Mouse (Mus musculus) embryonic facial prominence, embryonic 14.5 days (tissue): ENCODE measurements around the gene Thegl. TPM values are rescaled to one million over a fixed set of nuclear protein-coding genes. Genes with fewer than 3 reads are reported as not detected.
A peak's percentile ranks its signal among the peaks of the same experiment; 100 is the strongest.

Experiments
- ATAC-seq: fragments of 200-750 bp; cut with Nextera tagmentation; 2 replicates; pipeline ENCODE4 v1.8.0; 2017; ENCODE audit warnings: low read depth, moderate number of reproducible peaks, moderate TSS enrichment
- DNase-seq: peaks from one replicate; pipeline ENCODE4 v3.0.0-alpha.2; 2015; ENCODE audit warnings: low spot score
- H3K27ac ChIP-seq: fragments of 300-500 bp; sonication (generic); replicated peaks from 2 replicates; pipeline ENCODE4 v1.5.1; 2014; ENCODE audit warnings: low read depth, mild to moderate bottlenecking, low read length, moderate library complexity
- H3K27me3 ChIP-seq: fragments of 300-500 bp; sonication (generic); replicated peaks from 2 replicates; pipeline ENCODE4 v1.6.1; 2014; ENCODE audit warnings: low read length; ENCODE audit not compliant: control insufficient read depth, insufficient read depth
- H3K36me3 ChIP-seq: fragments of 300-500 bp; sonication (generic); 2 replicates; pipeline ENCODE4 v1.6.1; 2014; ENCODE audit warnings: low read length, mixed read lengths; ENCODE audit not compliant: control insufficient read depth, insufficient read depth
- H3K4me1 ChIP-seq: fragments of 300-500 bp; sonication (generic); 2 replicates; pipeline ENCODE4 v1.6.1; 2014; ENCODE audit warnings: antibody characterized with exemption, low read length; ENCODE audit not compliant: control insufficient read depth, insufficient read depth
- H3K4me2 ChIP-seq: fragments of 300-500 bp; sonication (generic); 2 replicates; pipeline ENCODE4 v1.6.1; 2014; ENCODE audit warnings: low read depth, mild to moderate bottlenecking, low read length, moderate library complexity, mixed read lengths
- H3K4me3 ChIP-seq: fragments of 300-500 bp; sonication (generic); 2 replicates; pipeline ENCODE4 v1.5.1; 2014; ENCODE audit warnings: low read depth, mild to moderate bottlenecking, low read length
- H3K9ac ChIP-seq: fragments of 300-500 bp; sonication (generic); 2 replicates; pipeline ENCODE4 v1.6.1; 2014; ENCODE audit warnings: low read depth, mild to moderate bottlenecking, low read length, moderate library complexity, mixed read lengths
- H3K9me3 ChIP-seq: fragments of 300-500 bp; sonication (generic); 2 replicates; pipeline ENCODE4 v1.6.1; 2016; ENCODE audit warnings: low read length; ENCODE audit not compliant: control insufficient read depth
- WGBS: fragments of 180-500 bp; shearing (Covaris S2); extraction: QIAGEN DNeasy Blood & Tissue Kit; methylation state at CpG from one replicate; pipeline ENCODE4 v1.1.7; 2014; 5-methylcytosine and 5-hydroxymethylcytosine counted together
- polyA plus RNA-seq: library from polyadenylated mRNA; unstranded; fragments of >200 nt; fragmentation: Nextera tagmentation; extraction: Ambion mirVana; gene quantifications from 2 replicates; pipeline ENCODE4 v1.2.1, GENCODE M21; 2014

The Thegl gene
- polyA plus RNA-seq, 1 experiment from 2014 or later, result 0.43 TPM

DNA sequence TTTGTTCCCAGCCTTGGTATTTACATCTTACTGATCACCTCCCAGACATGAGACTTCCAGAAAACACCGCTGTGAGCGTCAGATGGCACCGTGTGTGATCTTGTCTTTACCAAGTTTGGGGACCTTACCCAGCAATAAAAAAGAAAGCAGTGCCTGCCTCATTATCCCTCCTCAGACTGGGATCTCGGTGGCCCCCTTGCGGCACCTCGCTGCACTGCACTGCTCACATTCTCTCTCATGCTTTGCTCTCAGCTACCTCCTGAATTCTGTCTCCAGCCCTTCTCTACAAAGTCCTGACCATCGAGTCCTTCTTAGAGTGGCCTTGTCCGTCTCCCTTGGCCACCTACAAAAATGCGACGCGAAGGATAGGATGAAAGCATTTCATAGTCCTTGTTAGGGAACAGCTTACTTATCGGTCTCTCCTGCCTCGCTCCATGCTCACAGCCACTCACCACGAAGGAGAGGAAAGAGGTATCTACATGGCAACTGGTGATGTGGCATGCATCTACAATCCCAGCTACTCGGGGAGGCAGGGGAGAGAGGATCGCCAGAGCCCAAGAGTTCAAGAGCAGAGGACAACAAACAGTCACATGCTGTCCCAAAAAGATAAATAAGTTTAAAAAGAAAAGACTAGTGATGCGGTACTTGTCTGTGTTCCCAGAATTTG lies 45.7 kb downstream of the Thegl start:
- H3K27me3 ChIP-seq, result no peaks in the 10 kb centered on the region
- 35% methylated on average over 17 of the region's 17 CpGs for WGBS
- no peak overlapping the region for H3K9ac ChIP-seq
- H3K4me1 ChIP-seq, result no peaks in the 10 kb centered on the region
- no peak overlapping the region for H3K27ac ChIP-seq
- ATAC-seq (no peak), DNase-seq (no peak)
- H3K4me2 ChIP-seq, result no peak overlapping the region
- no peaks in the 10 kb centered on the region for H3K36me3 ChIP-seq
- no peak overlapping the region for H3K4me3 ChIP-seq
- no peaks in the 10 kb centered on the region for H3K9me3 ChIP-seq

DNA sequence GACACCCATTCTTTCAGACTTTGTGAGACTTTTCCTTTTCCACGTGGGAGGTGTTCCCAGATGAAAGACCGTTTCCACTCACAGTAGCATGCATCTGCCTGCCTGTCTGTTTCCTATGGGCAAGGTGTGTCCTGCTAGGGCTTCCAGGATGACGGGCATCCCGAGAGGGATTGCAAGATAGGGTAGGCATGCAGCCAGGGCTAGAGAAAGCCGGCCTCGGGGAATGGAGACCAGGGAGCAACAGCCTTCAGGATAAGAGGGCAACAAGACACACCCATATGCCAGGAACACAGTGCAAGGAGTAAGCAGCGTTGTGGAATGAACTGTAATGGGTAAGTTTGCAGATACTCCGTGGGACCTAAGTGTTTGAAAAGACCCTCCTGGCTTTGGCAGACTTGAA lies 51.5 kb downstream of the Thegl start:
- no peak overlapping the region for H3K4me2 ChIP-seq
- H3K4me3 ChIP-seq, result no peak overlapping the region
- no peak for DNase-seq
- H3K9ac ChIP-seq, result no peak overlapping the region
- 66% methylated on average over 8 of the region's 8 CpGs for WGBS
- H3K4me1 ChIP-seq, result no peaks in the 10 kb centered on the region
- no peaks in the 10 kb centered on the region for H3K9me3 ChIP-seq
- H3K27me3 ChIP-seq, result no peaks in the 10 kb centered on the region
- H3K36me3 ChIP-seq, result no peaks in the 10 kb centered on the region
- no peak overlapping the region for H3K27ac ChIP-seq
- no peak for ATAC-seq

DNA sequence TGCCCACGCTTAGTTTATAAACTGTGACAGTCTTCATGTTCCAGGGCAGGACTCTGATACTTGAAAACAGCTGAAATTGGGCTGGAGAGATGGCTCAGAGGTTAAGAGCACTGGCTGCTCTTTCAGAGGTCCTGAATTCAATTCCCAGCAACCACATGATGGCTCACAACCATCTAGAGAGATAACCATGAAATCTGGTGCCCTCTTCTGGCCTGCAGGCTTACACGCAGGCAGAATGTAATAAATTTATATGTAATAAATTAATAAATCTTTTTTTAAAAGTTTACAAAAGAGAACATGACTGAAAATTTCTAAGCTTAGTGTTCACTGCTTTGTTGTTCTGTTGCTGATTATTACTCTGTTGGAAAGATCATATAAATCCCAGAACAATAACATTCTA lies 55.2 kb downstream of the Thegl start:
- H3K36me3 ChIP-seq, result no peaks in the 10 kb centered on the region
- DNase-seq (no peak), ATAC-seq (no peak)

DNA sequence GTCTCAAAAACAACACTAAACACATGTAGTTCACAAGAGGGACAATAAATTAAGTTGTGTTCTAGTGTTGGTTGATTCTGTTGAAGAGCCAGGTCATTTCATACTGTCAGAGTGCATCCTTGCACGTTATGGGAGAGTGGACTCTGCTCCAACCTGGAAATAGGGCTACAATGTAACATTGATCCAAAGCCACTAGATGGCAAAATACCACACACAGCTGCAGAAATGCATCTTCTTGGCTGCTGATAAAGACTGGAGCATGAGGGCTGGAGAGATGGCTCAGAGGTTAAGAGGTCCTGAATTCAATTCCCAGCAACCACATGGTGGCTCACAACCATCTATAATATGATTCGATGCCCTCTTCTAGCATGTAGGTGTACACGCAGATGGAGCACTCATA lies 55.8 kb downstream of the Thegl start:
- Histone ChIP-seq H3K27ac (no peak overlapping the region), H3K27me3 (no peaks in the 10 kb centered on the region), H3K4me1 (no peaks in the 10 kb centered on the region; the same call in 1 of the 2 replicates), H3K4me2 (no peak overlapping the region), H3K4me3 (no peak overlapping the region), H3K9ac (no peak overlapping the region), H3K36me3 (no peaks in the 10 kb centered on the region), H3K9me3 (no peaks in the 10 kb centered on the region)
- DNase-seq (no peak), ATAC-seq (no peak)
- WGBS, result 82% methylated on average over 3 of the region's 3 CpGs

More for the DNA sequence above, 55.2 kb downstream of the Thegl start:
- no peak overlapping the region for H3K27ac ChIP-seq
- H3K9ac ChIP-seq, result no peak overlapping the region
- WGBS, result 93% methylated on average over 2 of the region's 2 CpGs
- no peaks in the 10 kb centered on the region for H3K27me3 ChIP-seq
- no peaks in the 10 kb centered on the region for H3K9me3 ChIP-seq
- no peaks in the 10 kb centered on the region; the same call in 1 of the 2 replicates for H3K4me1 ChIP-seq
- no peak overlapping the region for H3K4me2 ChIP-seq
- no peak overlapping the region for H3K4me3 ChIP-seq

GRCm38 (mm10) chr5:77073794-77074193 lies 58.0 kb downstream of the Thegl start:
- Histone ChIP-seq H3K4me1 (no peaks in the 10 kb centered on the region; the same call in 1 of the 2 replicates), H3K9ac (no peak overlapping the region), H3K9me3 (no peaks in the 10 kb centered on the region), H3K4me2 (no peak overlapping the region), H3K27ac (no peak overlapping the region), H3K36me3 (no peaks in the 10 kb centered on the region), H3K27me3 (no peaks in the 10 kb centered on the region), H3K4me3 (no peak overlapping the region)
- 88% methylated on average over 8 of the region's 8 CpGs for WGBS
- ATAC-seq, result no peak
- DNase-seq, result no peak

DNA sequence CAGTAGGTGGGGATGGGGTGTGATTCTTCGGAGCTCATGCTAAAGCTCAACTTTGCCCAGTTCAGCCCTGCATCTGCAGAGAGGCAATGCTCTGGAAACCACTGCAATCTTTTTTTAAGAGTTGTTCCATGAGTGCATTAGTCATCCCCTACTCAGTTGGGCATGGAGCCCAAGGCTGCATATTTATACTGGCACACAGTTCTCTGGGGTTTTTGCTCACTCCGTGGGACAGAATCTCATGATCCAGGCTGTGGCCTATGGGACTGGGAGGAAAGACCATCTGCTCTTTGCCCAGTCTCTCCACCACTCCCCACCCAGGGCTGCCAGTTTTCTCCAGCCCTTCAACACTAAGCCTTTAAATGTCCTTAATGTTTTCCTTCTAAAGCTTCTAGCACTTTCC lies 59.1 kb downstream of the Thegl start:
- no peaks in the 10 kb centered on the region for H3K36me3 ChIP-seq
- no peaks in the 10 kb centered on the region for H3K27me3 ChIP-seq
- 45% methylated on average over 2 of the region's 2 CpGs for WGBS
- no peak overlapping the region for H3K4me3 ChIP-seq
- DNase-seq (peak; percentile 76), ATAC-seq (peak; percentile 50; the same call in 1 of the 2 replicates)
- H3K9me3 ChIP-seq, result no peaks in the 10 kb centered on the region
- H3K4me1 ChIP-seq, result no peaks in the 10 kb centered on the region; the same call in 1 of the 2 replicates
- H3K4me2 ChIP-seq, result no peak overlapping the region
- H3K9ac ChIP-seq, result peak overlapping the region; percentile 30; the same call in 1 of the 2 replicates
- no peak overlapping the region; the same call in 1 of the 2 replicates for H3K27ac ChIP-seq

DNA sequence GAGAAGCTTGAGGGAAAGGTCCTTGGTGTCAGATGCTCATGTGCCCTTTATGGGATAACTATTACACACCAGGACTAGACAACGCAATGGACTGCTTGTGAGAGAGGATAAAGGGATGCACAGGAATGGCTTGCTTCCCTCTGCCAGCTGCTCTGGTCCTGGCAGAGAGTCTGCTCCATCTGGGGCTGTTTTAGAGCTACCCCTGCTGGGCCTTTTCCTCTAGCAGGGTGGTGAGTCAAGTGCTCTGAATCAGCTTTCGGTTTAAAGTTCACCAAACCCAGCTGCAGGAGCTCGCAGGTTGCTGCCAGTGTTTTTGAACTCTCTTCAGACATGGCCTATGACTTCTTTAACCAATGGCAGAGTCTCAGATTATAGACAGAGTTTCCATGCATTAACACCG lies 60.1 kb downstream of the Thegl start:
- no peak for DNase-seq
- no peak for ATAC-seq
- 83% methylated on average over 4 of the region's 4 CpGs for WGBS
- no peaks in the 10 kb centered on the region for H3K36me3 ChIP-seq
- H3K4me3 ChIP-seq, result no peak overlapping the region
- H3K9ac ChIP-seq, result no peak overlapping the region
- no peaks in the 10 kb centered on the region; the same call in 1 of the 2 replicates for H3K4me1 ChIP-seq
- H3K4me2 ChIP-seq, result no peak overlapping the region
- no peak overlapping the region for H3K27ac ChIP-seq
- no peaks in the 10 kb centered on the region for H3K9me3 ChIP-seq
- H3K27me3 ChIP-seq, result no peaks in the 10 kb centered on the region

GRCm38 (mm10) chr5:77080761-77081160 lies 64.9 kb downstream of the Thegl start:
- no peak overlapping the region for H3K27ac ChIP-seq
- H3K4me1 ChIP-seq, result no peaks in the 10 kb centered on the region
- no peak overlapping the region for H3K9ac ChIP-seq
- no peaks in the 10 kb centered on the region for H3K27me3 ChIP-seq
- WGBS, result 73% methylated on average over 4 of the region's 4 CpGs
- no peak overlapping the region for H3K4me2 ChIP-seq
- H3K9me3 ChIP-seq, result no peaks in the 10 kb centered on the region
- H3K4me3 ChIP-seq, result no peak overlapping the region
- ATAC-seq (no peak), DNase-seq (peak; percentile 54)
- no peaks in the 10 kb centered on the region for H3K36me3 ChIP-seq

- ATAC-seq, result no peak
- WGBS, result 73% methylated on average over 7 of the region's 7 CpGs
- H3K27me3 ChIP-seq, result no peaks in the 10 kb centered on the region
Measured at GRCm38 (mm10) chr5:77082735-77083134, 66.9 kb downstream of the Thegl start.

More at GRCm38 (mm10) chr5:77082735-77083134, 66.9 kb downstream of the Thegl start:
- Histone ChIP-seq H3K4me1 (no peaks in the 10 kb centered on the region), H3K36me3 (no peaks in the 10 kb centered on the region), H3K9me3 (no peaks in the 10 kb centered on the region), H3K27ac (no peak overlapping the region), H3K4me2 (no peak overlapping the region), H3K4me3 (no peak overlapping the region), H3K9ac (no peak overlapping the region)
- DNase-seq, result no peak
